Mouse (Mus musculus): ENCODE data around the gene Gm15294.

Gm15294 gene

GRCm38 (mm10) chrX:141875135-141875534, at the start of gene Gm15294:
Gm15294 (minus strand) TSS chrX:141875235.
- no peak for DNase-seq

DNA sequence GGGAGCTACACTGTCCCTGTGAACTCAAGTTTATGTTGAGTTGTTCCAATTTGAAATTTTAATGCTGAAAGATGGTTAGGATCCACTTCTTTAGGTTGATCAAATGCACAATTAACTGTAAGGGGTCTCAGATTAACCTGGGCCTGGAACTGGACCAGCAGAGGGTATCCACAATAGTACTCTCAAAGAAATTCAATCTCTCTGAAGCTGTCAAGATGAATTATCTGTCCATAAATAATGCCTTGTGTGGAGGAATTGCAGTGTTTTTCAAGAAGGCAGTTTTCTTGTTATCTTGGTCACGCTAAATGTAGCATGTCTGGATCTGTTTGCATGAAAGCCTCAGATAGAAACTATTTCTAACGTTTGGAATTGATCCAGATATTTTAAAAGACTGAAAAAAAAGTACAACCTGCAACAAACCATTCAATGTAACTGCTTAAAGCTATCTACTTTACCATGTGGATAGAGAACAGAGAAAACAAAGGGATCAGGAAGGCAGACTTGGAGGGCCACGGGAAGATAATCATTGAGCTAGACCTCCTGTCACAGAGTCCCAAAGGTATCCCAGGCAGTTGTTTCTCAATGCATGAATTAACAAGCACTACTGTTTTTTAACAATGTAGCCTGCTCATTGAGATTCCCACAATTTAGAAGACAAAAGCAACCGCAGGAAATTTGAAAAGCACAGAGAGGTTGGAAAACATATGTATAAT, 9.5 kb upstream of the Gm15294 start:
- DNase-seq, result no peak

- no peak for DNase-seq
Observed at GRCm38 (mm10) chrX:141874024-141874423, 1.0 kb downstream of the Gm15294 start.

GRCm38 (mm10) chrX:141873597-141873996, 1.4 kb downstream of the Gm15294 start:
- no peak for DNase-seq

DNA sequence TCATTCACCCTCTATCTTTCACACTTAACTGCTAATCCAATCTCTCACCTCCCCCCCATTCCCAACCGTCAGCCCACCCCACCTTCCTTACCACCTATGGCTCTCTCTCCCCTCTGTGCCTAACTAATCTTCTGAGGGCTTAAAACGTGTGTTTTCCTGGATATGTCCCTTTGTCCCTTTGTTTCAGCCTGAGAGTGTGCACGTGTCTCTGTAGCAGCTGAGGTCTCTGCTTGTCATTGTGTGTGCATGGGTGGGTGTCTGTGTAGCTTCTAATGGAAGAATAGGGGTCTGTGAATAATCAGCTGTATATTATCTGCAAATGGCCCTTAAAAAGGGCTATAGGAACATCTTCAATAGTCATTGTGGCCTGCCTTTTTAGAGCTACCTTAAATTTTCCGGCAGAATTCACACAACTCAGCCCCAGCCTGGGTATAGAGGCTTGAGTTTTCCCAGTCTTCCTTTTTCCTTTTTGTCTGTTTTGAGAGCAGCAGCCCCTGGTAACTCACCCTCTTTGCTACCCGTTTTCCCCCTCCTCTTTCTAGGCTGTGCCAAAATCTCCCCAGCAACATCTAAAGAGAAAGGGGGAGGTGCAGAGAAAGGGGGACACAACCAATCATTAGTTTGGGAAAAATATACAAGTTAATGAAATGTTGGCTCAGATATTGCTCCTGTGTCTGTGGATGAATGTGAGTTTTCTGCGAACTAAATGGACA, 19.2 kb downstream of the Gm15294 start:
- DNase-seq, result no peak

Measured in thymus, adult 18-20 months (tissue).